Mouse (Mus musculus) testis, postnatal 10 days (tissue): ENCODE measurements around the gene Tgtp2.
A peak's percentile ranks its signal among the peaks of the same experiment; 100 is the strongest.
"Not testable (repeated sequence)": the region's sequence is repeated elsewhere in the genome, so short reads cannot be mapped to it uniquely, and the experiment has no call there.

Source experiments
- DNase-seq: peaks from one replicate; pipeline ENCODE4 v3.0.0; 2021; ENCODE audit warnings: low spot score

Tgtp2 gene

GRCm38 (mm10) chr11:49063713-49064469 lies at the start of gene Tgtp2:
TSS of gene Tgtp2 (minus strand) at chr11:49064206.
- not testable (repeated sequence) for DNase-seq

- DNase-seq: no peak
Measured at GRCm38 (mm10) chr11:49112624-49113219, 48.7 kb upstream of the Tgtp2 start.

DNA sequence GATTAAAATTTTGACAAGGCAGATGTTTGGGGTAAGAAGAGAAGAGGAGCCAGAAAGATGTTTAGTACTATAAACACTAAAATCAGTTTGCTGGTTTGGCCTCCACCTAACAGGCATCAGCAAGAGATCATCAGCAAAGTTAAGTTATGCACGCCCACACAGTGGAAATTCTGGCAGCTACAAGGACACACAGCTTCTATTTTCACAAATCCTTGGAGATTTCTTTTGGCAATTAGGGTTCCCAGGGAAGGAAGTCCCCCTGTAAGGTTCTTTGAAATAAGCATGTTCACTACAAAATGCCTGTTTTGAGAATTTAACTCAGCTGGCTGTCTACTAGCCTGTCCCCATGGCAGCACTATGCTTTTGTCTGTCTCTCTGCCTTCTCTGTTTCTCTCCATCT lies 47.0 kb upstream of the Tgtp2 start:
- no peak for DNase-seq

DNA sequence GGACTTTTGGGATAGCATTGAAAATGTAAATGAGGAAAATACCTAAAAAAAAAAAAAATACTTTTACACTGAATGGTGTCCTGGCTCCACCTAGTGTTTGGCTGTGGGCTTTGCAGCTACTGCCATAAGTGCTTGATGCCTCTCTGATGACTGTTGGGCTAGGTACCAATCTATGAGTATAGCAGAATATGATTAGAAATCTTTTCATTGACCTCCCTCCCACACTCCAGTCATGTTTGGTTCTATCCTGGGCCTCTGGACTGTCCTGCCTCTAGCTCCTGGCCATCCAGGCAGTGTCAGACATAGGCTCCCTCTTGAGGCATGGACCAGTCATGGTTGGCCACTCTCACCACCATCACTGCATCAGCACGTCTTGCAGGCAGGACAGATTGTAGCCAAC lies 44.8 kb upstream of the Tgtp2 start:
- peak; percentile 55 for DNase-seq

DNA sequence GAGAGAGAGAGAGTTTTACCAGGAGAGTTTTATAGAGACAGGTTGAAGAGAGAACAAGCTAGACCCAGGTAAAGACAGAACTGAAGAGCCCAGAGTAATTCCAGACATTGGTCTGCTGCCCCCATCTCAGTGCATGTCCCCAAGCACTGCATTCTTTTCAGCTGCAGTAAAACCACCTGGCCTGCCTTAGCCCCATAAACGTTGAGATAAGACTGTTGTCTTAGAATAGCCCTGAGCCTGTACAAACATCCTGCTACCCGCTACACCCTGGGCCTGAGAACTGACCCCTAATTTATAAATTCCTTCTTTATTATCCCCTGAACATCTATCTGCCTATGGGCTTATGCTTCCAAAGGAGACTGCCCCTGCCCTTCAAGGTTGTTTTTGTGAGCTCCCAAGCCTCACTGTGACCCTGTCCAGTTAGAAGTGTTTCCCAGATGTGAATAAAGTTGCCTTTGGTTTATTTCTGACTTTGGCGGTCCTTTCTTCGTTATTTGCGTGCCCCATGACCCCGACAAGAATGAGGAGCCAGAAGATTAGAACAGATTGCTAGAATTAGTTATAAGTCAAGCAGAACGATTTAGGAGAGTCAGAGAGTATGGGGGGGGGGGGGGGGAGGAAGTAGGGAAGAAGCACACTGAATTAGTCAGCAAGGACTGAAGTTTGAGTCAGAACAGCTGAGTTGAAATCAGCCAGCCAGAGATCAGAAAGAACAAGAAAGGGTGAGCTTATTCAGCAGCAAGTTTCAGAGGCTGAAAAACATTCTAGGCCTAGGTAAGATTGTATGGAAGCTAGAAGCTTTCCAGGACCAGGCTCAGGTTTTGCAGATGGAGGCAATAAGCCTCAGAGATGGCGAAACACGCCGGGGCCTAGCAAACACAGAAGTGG lies 43.9 kb upstream of the Tgtp2 start:
- DNase-seq: no peak

GRCm38 (mm10) chr11:49105752-49106151 lies 41.7 kb upstream of the Tgtp2 start:
- DNase-seq: no peak

GRCm38 (mm10) chr11:49103047-49103693 lies 39.2 kb upstream of the Tgtp2 start:
- DNase-seq: peak; percentile 96

GRCm38 (mm10) chr11:49101500-49101899 lies 37.5 kb upstream of the Tgtp2 start:
- no peak for DNase-seq

GRCm38 (mm10) chr11:49100409-49100808 lies 36.4 kb upstream of the Tgtp2 start:
- no peak for DNase-seq

DNA sequence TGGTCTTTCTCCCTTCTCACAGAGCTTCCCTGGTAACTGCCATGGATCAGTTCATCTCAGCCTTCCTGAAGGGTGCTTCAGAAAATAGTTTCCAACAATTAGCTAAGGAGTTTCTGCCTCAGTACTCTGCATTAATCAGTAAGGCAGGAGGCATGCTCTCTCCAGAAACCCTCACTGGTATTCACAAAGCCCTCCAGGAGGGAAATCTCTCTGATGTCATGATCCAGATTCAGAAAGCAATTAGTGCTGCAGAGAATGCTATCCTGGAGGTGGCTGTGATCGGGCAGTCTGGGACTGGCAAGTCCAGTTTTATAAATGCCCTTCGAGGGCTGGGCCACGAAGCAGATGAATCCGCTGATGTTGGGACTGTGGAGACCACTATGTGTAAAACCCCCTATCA lies 31.4 kb upstream of the Tgtp2 start:
- DNase-seq: no peak

DNA sequence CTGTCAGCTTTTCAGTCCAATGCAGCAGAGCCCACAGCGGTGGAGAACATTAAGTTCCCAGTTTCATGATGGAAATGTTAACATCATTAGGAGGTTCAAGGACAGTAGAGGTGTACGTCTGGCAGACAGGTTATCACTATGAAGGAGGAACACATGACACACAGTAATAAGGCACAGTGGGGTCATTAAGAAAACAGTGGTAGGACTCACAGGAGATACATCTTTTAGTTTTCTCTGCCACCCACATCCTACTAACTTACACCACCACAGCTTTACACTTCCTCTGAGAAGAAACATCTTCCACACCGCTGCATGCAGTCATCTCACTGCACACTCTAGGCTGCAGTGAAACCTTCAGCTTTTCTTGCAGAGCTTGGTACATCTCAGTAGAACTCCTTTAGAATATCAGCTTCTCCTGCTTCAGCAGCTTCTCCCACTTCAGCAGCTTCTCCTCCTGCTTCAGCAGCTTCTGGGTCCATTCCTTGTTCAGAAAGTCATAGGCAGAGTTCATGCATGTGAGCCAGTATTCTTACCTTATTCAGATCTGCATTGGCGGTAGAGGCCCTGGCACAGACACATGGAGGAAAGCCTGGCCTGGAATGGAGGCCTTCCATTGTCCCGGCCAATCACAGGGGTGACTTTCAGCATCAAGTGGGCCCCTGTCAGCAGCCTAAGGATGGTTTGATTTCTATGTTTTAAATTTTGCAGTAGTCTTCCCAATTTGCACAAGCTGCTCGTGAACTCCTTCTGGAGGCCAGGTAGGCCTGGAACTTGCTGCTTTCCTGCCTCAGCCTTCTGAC lies 30.1 kb upstream of the Tgtp2 start:
- DNase-seq: no peak

DNA sequence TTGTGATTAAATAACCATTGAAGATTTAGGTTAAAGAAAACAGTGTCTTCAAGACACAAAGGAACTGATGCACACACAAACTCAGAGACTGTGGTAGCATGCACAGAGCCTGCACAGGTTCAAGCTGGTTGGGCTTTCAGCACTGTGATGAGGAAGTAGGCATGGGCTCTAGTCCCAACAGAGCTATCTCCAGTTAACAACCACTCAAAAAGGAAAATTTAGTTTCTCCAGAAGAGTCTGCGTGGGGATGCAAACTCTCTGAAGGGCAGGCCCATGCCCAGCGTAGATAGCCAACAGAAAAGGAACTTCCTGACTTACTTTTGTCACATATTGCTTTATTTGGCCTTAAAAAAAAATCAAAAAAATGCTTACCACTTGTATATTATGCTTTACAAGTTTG lies 28.8 kb upstream of the Tgtp2 start:
- DNase-seq: no peak

DNA sequence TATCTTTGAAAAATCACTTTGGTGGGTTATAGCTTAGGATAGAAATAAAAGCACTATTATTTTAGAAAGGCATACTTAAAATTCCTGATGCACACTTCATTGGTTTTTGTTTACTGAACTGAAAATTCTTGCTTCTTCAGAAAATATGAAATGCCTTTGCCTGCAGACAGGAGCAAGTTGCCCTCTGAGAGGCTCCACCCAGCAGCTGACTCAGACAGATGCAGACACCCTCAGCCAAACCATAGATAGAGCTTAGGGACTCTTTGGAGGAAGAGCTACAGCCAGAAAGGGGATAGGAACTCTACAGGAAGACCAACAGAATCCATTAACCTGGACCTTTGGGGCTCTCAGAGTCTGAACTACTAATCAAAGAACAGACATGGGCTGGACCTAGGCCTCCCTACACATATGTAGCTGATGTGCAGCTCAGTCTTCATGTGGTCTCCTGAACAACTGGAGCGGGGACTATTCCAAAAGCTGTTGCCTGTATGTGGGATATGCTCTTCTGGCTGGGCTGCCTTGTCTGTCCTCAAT lies 28.1 kb upstream of the Tgtp2 start:
- no peak for DNase-seq

- no peak for DNase-seq
Measured at GRCm38 (mm10) chr11:49091171-49091570, 27.2 kb upstream of the Tgtp2 start.

- no peak for DNase-seq
Measured at GRCm38 (mm10) chr11:49090551-49090950, 26.5 kb upstream of the Tgtp2 start.

GRCm38 (mm10) chr11:49089735-49090507 lies 25.9 kb upstream of the Tgtp2 start:
- no peak for DNase-seq

DNA sequence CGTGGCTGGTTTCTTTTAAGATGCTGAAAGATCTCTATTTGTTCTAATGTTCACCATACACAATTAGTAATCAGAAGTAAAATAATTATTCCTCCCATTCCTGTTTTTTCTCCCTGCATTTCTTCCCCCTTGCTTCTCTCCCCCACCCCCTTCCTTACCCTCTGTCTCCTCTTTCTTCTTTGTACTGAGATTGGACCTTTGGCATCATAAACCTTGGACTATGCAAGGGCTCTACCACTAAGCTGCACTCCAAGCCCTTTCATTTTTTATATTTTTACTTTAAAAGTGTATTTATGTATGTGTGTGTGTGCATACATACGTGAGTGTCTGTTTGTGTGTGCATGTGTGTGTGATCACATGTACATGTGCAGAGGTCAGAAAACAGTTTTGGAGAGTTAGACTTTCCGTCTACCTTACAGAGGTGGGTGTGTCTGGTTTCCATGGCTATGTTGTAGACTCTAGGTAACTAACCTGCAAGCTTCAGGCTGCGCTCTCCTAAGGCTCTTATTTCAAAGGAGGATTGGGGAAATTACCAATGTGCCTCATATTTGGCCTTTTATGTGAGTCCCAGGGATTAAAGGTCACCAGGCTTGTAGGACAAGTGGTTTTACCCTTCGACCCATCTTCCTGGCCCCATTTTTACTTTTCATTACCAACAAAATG lies 25.1 kb upstream of the Tgtp2 start:
- DNase-seq: no peak

GRCm38 (mm10) chr11:49087830-49088616 lies 24.0 kb upstream of the Tgtp2 start:
- peak; percentile 57 for DNase-seq

DNA sequence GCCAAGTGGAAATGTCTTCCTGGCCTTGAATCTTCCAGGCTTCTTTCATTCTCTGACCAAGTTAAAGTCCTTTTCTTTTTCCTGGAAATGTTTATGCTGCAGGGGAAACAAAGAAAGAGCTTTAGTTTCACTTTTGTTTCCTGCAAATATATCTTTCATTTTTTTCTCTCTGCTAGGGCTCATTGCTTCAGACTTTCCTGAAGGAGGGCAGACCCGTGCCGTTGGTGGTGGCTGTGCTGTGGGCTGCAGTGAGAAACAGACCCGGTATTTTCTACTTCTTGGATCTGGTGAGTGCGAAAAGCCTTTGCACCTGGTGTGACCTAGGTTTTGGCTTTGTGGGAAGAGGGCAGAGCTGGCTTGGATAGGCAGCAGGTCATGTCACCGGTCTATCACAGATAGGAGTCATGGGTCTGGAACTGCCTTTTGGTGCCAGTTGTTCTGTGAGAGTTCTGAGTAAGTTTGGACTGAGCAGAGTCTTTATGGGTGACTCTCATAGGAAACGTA lies 22.9 kb upstream of the Tgtp2 start:
- DNase-seq: no peak
